Mouse (Mus musculus) naive thymus-derived CD4-positive, alpha-beta T cell, adult 2 months (primary cell): ENCODE data around the gene Azgp1.
"Not testable (repeated sequence)": the region's sequence is repeated elsewhere in the genome, so short reads cannot be mapped to it uniquely, and the experiment has no call there.

Experiments used
- DNase-seq: peaks from one replicate; pipeline ENCODE4 v3.0.0-alpha.2; 2011; ENCODE audit warnings: low read depth

The Azgp1 gene

GRCm38 (mm10) chr5:137981300-137981699, at the start of gene Azgp1:
Azgp1 (plus strand) TSS chr5:137981520.
- DNase-seq: no peak

- DNase-seq: not testable (repeated sequence)
These were observed 47.4 kb upstream of the Azgp1 start for GRCm38 (mm10) chr5:137933934-137934333.

GRCm38 (mm10) chr5:137936486-137936885, 44.8 kb upstream of the Azgp1 start:
- DNase-seq: no peak

GRCm38 (mm10) chr5:137937238-137937637, 44.1 kb upstream of the Azgp1 start:
- no peak for DNase-seq

- no peak for DNase-seq
These were observed 40.4 kb upstream of the Azgp1 start for GRCm38 (mm10) chr5:137940948-137941347.

- DNase-seq: no peak
These were observed 38.2 kb upstream of the Azgp1 start for GRCm38 (mm10) chr5:137943133-137943532.

- DNase-seq: no peak
These were observed 34.0 kb upstream of the Azgp1 start for GRCm38 (mm10) chr5:137947303-137947702.

- DNase-seq: no peak
These were observed 30.1 kb upstream of the Azgp1 start for GRCm38 (mm10) chr5:137951218-137951617.

GRCm38 (mm10) chr5:137956404-137956803, 24.9 kb upstream of the Azgp1 start:
- no peak for DNase-seq

- DNase-seq: no peak
These were observed 18.4 kb upstream of the Azgp1 start, which contains the start of gene Gjc3 for GRCm38 (mm10) chr5:137962945-137963344. Gjc3 (minus strand) TSS chr5:137963098.

GRCm38 (mm10) chr5:137966492-137966891, 14.8 kb upstream of the Azgp1 start:
- no peak for DNase-seq

- DNase-seq: peak; percentile 7
These were observed 8.2 kb upstream of the Azgp1 start for GRCm38 (mm10) chr5:137973161-137973560.

- DNase-seq: peak; percentile 2
These were observed 7.6 kb upstream of the Azgp1 start for GRCm38 (mm10) chr5:137973738-137974137.

GRCm38 (mm10) chr5:137974724-137975123, 6.6 kb upstream of the Azgp1 start:
- DNase-seq: no peak

- DNase-seq: no peak
These were observed 5.9 kb upstream of the Azgp1 start for GRCm38 (mm10) chr5:137975434-137975833.

- DNase-seq: no peak
These were observed 4.0 kb upstream of the Azgp1 start for GRCm38 (mm10) chr5:137977291-137977690.

GRCm38 (mm10) chr5:137979081-137979480, 2.2 kb upstream of the Azgp1 start:
- no peak for DNase-seq

- no peak for DNase-seq
These were observed 5.0 kb downstream of the Azgp1 start for GRCm38 (mm10) chr5:137986351-137986750.

GRCm38 (mm10) chr5:138009437-138009836, 28.1 kb downstream of the Azgp1 start:
- no peak for DNase-seq

GRCm38 (mm10) chr5:138012382-138012781, 31.1 kb downstream of the Azgp1 start:
- DNase-seq: no peak

GRCm38 (mm10) chr5:138016530-138016929, 35.2 kb downstream of the Azgp1 start:
- no peak for DNase-seq

GRCm38 (mm10) chr5:138016997-138017396, 35.7 kb downstream of the Azgp1 start:
- no peak for DNase-seq

- not testable (repeated sequence) for DNase-seq
These were observed 38.3 kb downstream of the Azgp1 start for GRCm38 (mm10) chr5:138019577-138019976.

GRCm38 (mm10) chr5:138020961-138021479, 39.7 kb downstream of the Azgp1 start, which contains the start of the genes Smok3a and Smok3b:
Smok3a (plus strand) TSS chr5:138021261.
Smok3b (plus strand) TSS chr5:138021429.
- not testable (repeated sequence) for DNase-seq
